Mouse (Mus musculus) gonadal fat pad, adult 2 months (tissue): ENCODE measurements around the gene Ofcc1. TPM values are rescaled to one million over a fixed set of nuclear protein-coding genes. Genes with fewer than 3 reads are reported as not detected.

Source experiments
- DNase-seq: peaks from one replicate; pipeline ENCODE4 v3.0.0-alpha.2; 2012; ENCODE audit warnings: low read depth
- polyA plus RNA-seq: library from polyadenylated mRNA; depleted of rRNA; stranded (reverse); fragments of >200 nt; gene quantifications from 2 replicates; pipeline ENCODE4 v1.2.3, GENCODE M21; 2012

Gene Ofcc1
- polyA plus RNA-seq, 1 experiment: not detected

DNA sequence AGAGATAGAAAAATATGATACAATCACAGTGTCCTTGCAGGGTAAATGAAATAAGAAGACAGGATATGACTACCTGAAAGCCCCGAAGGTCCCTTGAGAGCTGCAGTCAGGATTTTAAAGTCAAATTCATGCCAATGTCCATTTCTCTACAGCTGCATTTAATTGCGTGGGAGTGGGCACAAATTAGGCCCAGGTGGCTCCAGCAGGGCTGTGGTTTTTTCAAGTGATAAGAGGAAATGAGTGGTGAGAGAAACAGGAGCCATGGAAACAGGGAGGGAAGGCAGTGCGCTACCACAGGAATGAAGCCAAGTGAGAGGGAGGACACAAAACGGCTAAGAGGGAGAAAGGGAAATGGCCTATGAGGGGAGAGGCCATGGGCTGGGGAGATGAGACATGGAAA, 363.3 kb downstream of the Ofcc1 start:
- no peak for DNase-seq

DNA sequence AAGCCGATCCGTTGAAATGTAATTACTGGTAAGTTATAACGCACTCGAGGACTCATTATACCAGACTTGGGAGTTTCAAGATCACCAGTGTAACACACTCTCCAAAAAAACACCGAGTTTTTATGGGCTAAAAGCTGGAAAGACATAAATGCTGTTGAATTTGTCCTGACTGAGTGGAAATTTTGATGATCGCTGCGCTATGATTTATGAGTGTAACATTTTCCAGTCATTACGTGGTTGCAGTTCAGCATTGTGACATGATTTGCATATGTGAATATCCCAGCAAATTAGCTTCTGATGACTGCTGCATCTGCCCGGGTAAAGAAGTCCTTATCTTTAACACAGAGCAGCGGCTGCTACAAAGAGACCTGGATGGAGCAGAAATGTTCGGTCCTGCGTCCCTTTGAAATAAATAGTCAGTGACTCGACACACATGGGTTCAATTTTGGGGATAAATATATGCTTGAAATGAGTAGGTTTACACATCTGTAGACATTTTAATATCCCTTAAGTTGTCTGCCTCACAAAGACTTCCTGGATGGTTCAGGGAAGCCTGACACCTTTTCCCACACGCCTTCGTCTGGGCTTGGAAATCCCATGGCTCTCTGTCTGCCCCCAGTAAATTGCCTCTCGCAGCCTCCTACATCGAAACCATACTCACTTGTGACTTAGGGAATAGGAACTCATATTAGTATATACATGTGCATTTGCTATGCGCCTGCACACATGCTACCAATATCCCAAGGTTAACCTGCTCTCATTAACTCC, 381.8 kb downstream of the Ofcc1 start:
- DNase-seq: no peak

DNA sequence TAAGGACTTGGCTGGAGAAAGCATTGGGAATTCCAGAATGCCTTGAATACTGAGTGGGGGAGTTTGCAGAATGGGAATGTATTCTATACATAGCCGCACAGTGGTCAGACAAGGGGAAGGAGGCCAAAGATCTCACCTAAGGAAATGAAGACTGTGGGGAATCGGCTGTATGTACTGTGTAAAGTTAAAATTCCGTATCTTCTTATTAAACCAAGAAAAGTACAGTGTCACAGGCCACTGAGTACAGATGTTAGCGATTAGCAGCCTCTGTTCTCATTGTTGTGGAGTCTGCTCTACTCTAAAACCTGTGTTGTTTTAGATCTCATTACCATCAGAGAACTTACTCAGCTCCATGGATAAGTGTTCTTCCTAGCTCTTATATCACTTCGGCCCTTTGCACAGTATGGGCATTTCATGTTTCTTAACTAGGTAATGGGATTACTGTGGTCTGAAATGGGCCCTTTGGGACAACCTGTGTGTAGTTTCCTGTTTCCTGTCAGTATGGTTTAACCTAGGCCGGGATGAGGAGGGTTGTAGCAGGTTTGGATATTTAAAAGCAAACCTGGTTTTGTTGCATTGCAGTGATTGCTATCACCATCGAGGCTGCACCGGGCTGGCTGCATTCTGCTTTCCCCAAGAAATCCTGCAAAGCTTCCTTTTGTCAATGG, 392.8 kb downstream of the Ofcc1 start:
- DNase-seq: no peak

DNA sequence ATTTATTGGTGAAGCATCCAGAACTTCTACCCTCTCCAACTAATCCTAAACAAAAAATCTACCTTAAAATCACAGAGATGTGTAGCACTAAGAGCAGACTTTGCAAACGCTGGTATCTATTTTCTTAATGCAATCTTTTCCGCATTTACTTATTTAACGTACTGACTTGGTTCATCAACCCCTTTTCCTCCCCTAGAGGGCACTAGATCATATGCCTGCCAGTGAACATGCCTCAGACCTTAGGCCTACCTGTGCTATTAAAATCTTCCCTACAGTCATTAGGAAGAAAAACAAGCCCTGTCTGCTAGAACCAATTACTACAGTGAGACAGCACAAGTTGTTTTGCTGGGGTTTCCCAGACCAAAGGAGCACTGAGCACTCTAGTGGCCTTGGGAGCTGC, 404.0 kb downstream of the Ofcc1 start:
- DNase-seq: no peak

DNA sequence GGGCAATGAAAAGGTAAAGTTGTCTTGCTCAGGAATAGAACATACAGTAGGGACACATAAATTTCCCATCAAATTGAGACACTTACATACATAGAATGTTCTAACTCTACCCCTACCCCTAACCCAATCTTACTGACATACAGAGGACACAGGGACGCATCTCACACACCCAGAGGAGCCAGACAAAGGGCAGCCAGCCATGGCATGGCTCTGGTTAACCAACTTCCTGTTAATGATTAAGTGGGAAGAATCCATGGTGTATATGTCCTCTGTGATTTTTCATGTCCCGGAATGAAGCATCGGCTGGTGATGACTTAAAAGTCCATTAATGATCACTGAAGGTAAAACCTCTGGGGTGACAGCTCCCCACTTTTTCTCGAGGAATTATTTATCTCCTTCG, 405.2 kb downstream of the Ofcc1 start:
- DNase-seq: no peak
